Mouse (Mus musculus): ENCODE data around the gene Ttc39a. TPM values are rescaled to one million over a fixed set of nuclear protein-coding genes. Genes with fewer than 3 reads are reported as not detected.

Ttc39a gene
- total RNA-seq, 1 experiment from 2014 or later, result 0.46 TPM

GRCm38 (mm10) chr4:109445956-109446355, 39.5 kb downstream of the Ttc39a start:
- ATAC-seq (replicated peaks; ENCODE audit: low read depth, poor library complexity, severe bottlenecking), result peak; percentile 9; the same call in 1 of the 2 replicates

- ATAC-seq (replicated peaks; ENCODE audit: low read depth, poor library complexity, severe bottlenecking), result peak; percentile 27
Observed at GRCm38 (mm10) chr4:109448531-109448930, 42.1 kb downstream of the Ttc39a start.

- ATAC-seq (replicated peaks; ENCODE audit: low read depth, poor library complexity, severe bottlenecking), result peak; percentile 62
Observed at GRCm38 (mm10) chr4:109456821-109457220, 50.4 kb downstream of the Ttc39a start.

- no peak for ATAC-seq (replicated peaks; ENCODE audit: low read depth, poor library complexity, severe bottlenecking)
Observed at GRCm38 (mm10) chr4:109460421-109461179, 54.2 kb downstream of the Ttc39a start.

DNA sequence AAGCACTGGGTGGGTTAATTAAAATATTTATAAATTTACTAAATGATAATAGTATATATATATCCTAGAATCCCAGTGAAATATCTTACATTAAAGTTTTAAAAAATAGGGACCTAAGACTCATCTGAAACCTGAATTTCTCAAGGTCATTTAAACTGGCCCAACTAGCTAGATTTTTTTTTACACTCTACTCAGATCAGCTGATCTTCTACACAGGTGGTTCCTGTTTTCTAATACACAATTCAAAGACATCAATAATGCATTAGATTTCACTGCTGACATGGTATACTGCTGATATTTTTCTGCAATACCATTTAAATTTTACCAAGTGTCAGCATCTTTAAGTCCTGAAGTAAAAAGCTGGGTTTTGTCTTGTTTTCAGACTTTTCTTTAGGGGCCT, 57.5 kb downstream of the Ttc39a start:
- no peak for ATAC-seq (replicated peaks; ENCODE audit: low read depth, poor library complexity, severe bottlenecking)

DNA sequence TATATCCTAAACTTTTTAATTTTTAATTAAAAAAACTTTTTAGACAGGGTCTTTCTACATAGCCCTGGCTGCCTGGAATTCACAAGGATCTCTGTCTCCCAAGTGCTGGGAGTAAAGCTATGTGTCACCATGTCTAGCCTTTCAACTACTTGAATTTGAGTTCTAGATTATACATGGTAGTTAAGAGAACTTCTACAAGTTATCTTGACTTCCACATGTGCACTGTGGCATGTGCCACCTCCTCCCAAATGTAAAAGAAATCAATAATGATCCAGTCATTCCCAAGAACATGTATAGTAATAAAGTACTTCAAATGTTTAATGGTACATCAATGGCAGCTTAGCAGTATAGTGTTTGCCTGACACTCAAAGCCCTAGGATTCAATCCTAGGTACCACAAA, 61.3 kb downstream of the Ttc39a start:
- no peak for ATAC-seq (replicated peaks; ENCODE audit: low read depth, poor library complexity, severe bottlenecking)

- no peak for ATAC-seq (replicated peaks; ENCODE audit: low read depth, poor library complexity, severe bottlenecking)
Observed at GRCm38 (mm10) chr4:109471606-109472005, 65.2 kb downstream of the Ttc39a start.

DNA sequence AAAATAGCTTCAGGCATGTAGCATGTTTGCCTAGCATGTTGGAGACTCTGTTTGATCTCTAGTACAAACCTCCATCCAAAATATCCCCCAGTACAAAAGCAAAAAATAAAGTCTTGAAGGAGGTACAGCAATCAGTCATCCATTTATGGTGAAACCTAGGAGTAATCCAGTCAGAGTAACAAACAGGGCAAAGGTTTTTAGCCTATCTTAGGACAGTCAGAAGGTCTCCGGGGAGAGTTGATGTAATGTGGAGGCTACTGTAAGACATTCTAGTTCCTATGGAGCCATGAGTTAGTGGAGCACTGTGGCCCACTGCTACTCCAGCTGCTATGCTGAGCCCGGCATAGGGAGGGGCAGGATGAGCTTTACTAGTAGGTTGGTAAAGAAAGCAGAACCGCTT, 66.1 kb downstream of the Ttc39a start:
- no peak for ATAC-seq (replicated peaks; ENCODE audit: low read depth, poor library complexity, severe bottlenecking)

DNA sequence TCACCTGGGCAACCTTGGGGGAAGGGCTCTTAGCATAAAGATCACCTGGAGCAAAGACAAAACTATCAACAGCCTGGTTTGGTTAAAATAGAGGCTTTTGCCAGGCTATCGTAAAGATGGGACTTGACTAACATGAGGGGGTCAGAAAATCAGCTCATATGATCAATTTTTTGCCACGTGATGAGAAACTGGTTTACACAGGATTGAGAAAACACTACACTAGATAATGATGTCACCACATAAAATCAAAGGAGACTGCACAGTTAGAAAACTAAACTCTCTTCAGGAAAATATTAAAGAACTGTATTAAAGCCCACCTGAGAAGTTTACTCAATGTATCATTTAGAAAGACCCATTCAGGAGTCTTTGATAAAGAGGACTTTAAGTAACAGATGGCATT, 68.7 kb downstream of the Ttc39a start:
- ATAC-seq (replicated peaks; ENCODE audit: low read depth, poor library complexity, severe bottlenecking), result no peak

DNA sequence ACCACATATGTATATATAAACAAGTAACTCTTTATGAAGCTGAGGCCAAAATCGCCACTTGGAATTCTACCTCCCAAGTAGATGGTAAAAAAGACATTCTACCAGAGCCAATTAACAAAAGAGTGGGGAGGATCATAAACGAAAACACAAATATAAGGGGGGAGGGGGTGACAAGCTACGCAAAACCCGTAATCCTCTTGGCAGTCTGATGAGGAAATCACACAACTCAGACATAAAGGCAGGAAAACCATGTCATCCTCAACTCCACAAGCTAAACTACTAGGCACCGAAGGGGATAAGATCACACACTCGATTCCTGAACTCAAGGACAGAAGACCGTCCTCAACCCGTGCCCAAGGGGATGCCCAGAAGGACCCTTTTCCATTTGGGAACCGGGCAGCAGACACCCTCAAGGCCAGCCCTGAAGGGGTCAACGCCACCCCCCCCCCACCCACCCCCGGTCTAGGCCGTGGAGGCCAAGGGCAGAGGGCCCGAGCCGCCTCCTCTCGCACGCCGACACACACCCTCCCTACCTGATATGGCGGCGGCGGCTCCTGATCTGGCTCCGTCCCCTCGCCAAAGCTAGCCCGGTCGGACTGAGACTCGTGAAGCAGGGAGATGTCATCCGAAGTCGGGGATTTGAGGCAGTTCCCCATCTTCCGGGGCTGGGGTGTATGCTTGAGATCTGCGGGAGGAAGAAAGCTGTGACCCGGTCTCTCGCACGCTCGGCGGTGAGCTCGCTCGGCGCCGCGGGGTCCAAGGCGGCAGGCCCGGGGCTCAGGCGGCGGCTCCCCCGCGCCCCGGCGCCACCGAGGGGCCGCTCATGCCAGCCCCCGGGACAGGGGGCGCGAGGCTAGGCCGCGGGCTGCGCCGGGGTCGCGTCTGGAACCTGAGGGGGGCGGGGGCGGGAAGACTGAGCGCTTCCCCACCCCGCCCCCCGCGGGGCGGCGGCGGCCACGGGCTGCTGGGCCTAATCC, 69.4 kb downstream of the Ttc39a start:
- peak; percentile 26 for ATAC-seq (replicated peaks; ENCODE audit: low read depth, poor library complexity, severe bottlenecking)

DNA sequence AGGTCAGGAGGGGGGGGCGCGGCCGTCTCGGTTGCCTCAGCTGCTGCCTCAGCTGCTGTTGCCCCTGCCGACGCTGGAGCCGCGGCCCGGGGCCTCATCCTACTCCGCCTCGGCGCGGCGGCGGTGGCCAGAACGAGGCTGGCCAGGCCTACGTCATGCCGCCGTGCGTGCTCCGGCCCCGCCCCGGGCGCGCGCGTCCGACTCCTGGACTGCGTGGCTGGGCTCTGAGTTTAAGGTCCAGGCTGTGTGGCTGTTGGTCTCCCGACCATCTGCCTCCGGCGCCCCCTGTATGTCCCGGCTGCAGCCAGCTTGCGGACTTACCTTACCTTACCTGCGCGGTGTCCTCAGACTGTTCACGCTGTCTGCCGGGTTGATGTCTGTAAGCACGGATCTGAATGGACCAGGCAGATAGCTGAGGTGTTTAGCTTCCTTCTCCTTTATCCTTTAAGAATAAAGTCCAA, 70.2 kb downstream of the Ttc39a start:
- peak; percentile 85 for ATAC-seq (replicated peaks; ENCODE audit: low read depth, poor library complexity, severe bottlenecking)

DNA sequence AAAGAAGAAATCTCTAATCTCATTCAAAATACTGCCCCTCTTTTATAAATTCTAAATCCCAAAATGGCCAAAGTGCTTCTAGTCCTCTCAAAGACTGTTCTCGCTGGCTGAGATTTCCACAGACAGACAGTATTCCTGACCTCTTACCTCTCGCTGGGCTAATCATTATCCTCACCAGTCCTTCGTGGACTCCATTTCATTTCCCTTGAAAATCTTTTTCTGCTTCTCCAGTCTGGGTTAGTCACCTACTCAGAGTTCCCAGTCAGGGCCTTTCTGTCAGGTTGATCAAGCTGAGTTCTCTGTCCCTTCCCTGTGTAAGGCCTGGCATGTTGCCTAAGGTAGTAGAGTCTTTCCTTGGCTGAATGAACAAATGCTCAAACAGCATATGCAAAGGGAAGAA, 71.0 kb downstream of the Ttc39a start:
- ATAC-seq (replicated peaks; ENCODE audit: low read depth, poor library complexity, severe bottlenecking), result no peak

- ATAC-seq (replicated peaks; ENCODE audit: low read depth, poor library complexity, severe bottlenecking), result peak; percentile 27
Observed at GRCm38 (mm10) chr4:109481424-109481823, 75.0 kb downstream of the Ttc39a start.

DNA sequence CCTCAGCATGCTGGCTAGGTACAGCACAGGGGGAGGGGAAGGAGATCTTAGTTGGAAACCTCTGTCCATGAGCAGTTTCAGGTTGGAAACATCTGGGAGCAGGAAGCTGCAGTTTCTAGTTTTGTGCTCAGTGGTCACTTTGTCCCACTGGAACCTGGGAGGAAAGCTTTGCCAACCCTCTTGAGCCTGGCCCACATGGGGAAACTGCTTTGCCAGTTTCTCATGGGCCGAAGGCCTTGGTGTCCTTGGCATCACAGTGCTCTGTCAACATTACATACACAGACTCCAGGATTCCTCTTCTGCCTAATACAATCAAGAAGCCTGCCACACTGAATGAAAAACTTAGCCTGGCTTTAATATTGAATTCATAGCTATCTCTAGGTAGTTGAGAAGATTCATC, 76.3 kb downstream of the Ttc39a start:
- no peak for ATAC-seq (replicated peaks; ENCODE audit: low read depth, poor library complexity, severe bottlenecking)

DNA sequence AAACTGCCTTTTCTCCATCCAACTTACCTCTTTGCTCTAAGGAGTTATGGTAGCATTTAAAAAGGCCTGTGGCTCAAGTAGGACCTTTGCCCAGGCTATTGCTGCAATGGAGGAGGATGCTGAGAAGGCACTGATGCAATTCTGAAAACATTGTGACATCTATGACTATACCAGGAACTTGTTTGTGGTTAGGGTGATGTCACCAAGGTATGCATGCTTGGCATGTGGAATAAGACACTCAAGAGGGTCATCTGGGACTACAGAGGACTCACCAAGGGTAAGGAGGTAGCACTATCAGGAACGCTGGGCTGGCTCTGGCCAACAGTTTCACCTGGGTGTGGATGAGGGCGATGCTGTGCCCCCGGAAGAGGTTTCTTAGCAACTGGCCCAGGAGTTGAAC, 78.2 kb downstream of the Ttc39a start, which contains the start of gene Rnf11:
Gene Rnf11 (minus strand): TSS at position 108 of the 400 bp plus-strand sequence.
- ATAC-seq (replicated peaks; ENCODE audit: low read depth, poor library complexity, severe bottlenecking), result peak; percentile 46

DNA sequence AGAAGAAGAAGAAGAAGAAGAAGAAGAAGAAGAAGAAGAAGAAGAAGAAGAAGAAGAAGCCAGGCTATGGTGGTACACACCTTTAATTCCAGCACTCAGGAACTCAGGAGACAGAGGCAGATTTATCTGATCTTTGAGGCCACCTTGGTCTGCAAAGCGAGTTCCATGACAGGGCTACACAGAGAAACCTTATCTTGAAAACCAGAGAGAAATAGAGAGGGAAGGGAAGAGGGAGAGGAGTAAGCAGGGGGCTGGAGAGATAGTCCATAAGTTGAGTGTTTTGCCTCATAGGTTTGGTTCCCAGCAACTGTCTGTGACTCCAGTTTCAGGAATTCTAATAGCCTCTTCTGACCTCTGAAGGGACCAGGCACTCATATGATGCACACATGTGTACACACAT, 82.4 kb downstream of the Ttc39a start:
- no peak for ATAC-seq (replicated peaks; ENCODE audit: low read depth, poor library complexity, severe bottlenecking)

GRCm38 (mm10) chr4:109493581-109493980, 87.2 kb downstream of the Ttc39a start:
- ATAC-seq (replicated peaks; ENCODE audit: low read depth, poor library complexity, severe bottlenecking), result no peak

Measured in common myeloid progenitor, adult 5-6 weeks (primary cell).